Mouse (Mus musculus) cerebellum, postnatal 10 days (tissue): ENCODE data around the gene 6330409D20Rik.

Experiments
- DNase-seq, 2 experiments: peaks; one replicate each; pipeline ENCODE4 v3.0.0; 2021; ENCODE audit warnings: mixed read lengths in 2 of 2

The 6330409D20Rik gene

DNA sequence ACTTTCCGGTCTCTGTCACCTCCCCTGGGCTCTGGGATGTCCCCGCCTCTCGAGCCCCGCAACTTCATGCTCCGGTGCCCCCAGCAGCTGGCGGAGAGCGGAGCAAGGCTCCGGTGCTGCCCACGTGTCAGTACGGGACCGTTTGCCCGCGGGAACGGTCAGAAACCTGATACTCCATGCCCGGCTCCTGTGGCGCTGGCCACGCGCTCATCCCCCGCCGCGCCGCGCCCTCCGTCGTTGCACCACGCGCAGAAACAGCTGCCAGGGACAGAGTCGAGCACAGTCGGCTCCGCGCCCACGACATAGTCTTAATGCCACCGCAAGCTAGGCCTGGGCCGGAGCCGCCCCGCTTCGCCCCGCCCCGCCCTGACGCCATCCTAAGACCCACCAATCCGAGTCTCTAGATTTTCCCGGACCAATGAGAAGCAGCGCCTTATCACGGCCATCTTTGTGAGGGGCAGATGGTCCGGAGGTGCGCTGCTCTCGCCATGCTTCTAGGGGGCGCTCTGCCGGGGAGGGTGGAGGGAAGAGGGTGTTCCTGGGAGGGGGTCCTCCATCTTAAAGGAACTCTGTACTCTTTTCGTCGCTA, 46.9 kb downstream of the 6330409D20Rik start:
- DNase-seq = peak; percentile 98 to 99

DNA sequence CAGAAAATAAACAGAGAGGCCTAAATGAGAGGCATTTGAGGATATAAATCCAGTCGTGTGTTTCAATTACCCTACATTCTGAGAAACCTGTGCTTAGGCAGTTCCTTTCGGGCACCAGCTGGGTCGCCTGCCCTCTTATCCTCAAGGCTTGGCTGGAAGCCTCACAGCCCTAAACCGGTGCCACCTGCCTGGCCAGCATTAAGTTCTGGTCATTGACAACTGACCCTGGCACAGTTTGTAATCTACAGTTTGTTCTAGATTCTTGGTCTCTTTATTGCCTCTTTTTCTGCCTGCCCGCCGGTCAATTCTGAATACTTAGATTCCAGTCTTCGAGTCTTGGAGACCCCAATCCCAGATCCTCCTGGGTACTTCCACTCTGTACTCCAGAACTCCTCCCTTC, 47.5 kb downstream of the 6330409D20Rik start:
- peak; percentile 42 to 47 for DNase-seq

DNA sequence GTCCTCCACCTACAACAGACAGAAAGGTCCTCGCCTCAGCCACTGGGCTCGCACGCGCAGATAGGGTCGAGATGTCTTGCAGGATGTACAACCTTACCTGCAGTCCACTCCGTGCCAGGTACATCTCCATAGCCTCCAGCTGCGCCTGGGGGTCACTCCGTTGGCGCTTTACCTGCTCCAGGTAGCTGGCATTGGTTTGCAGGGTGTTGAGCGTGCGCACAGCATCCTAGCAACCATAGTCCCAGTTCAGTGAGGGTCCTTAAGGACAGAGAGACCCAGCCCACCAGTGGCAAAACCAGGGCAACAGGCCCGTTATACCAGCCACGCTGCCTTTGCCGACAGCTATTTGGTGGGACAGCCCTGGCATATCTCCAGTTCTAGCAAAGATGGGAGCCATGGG, 48.3 kb downstream of the 6330409D20Rik start:
- DNase-seq = peak in 1 of 2 experiments; percentile 38

DNA sequence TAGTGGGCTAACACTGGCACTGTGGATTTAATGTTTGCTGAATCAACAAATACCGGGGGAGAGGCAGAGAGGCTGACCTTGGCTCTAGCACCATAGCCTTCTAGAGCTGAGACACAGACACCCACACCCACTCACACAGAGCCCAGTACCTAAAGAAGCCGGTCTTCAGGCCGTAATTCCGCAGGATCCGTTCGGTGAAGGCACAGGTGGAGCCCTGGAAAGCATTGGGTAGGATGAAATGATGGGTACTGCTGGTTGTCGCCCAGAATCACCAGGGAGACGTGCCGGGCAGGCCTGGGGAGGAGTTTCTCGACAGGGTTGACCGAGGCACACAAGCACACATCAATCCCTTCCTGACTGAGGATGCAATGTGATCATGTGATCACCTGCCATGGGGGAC, 49.8 kb downstream of the 6330409D20Rik start:
- DNase-seq = no peak

DNA sequence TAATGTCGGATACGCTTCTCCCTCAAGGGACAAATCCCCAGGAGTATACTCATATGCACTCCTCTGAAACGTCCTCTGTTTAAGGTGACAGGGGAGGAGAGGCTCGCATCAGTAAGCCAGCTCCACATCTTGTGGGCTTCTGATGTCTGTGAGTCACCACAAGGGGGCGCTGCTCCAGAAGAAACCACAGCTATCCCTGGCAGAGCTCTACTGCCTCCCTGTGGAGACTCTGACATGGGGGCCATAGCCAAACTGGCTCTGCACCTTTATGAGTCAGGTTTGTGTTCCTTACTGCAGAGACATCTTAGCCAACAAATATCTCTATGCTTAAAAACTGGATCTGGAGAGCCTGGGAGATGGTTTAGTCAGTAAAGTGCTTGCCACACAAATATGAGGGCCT, 51.4 kb downstream of the 6330409D20Rik start:
- peak; percentile 95 to 97 for DNase-seq

DNA sequence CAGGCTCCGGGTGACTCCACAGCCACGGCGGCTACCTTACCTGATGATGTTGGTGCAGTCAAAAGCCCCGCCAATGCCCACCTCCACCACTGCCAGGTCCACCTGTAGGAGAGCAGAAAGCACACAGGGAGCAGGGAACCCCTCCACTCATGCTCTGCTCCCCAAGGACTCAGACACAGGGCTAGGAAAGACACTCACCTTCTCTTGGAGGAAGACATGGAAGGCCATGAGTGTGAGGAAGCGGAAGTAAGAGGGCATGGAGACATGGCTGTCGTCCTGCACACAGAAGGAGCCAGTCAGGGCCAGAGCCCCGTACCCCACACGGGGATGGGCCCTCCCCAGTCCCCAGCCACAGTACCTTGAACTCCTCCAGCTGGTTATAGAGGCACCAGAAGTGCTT, 53.3 kb downstream of the 6330409D20Rik start:
- no peak for DNase-seq

DNA sequence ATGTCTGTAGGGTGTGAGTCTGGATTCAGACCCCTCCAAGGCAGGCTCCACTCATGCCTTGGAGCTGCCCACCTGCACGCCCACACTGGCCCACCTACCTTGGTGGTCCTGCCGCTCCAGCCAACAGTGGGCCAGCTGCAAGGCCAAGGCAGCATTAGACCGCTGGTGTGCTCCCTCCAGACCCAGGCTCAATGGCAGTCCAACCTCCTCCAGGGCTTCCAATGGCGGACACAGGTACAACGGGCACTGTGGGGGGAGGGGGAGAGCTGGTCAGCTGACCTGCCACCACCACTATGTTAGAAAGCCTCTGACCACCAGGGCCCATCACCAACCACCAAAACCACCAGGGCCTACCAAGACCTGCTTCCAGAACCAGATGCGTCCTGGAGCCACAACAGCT, 54.2 kb downstream of the 6330409D20Rik start:
- DNase-seq = no peak

DNA sequence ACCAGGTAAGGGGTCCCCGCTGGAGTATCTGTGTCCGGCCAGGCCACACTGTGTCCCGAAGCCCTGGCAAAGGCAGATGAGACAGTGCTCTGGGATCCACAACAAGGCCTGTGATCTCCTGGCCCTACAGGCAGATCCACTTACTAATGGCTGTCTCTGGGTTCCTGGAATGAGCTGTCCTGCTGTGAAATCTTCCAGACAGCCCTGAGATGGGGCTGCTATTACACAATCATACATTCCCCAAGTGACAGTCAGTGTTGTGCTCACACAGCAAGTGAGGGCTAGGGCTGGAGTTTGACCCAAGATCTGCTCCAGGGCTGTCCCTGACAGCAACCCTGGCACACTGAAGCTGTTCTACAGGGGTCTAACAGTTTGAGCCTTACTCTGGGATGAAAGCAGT, 55.0 kb downstream of the 6330409D20Rik start:
- no peak for DNase-seq

DNA sequence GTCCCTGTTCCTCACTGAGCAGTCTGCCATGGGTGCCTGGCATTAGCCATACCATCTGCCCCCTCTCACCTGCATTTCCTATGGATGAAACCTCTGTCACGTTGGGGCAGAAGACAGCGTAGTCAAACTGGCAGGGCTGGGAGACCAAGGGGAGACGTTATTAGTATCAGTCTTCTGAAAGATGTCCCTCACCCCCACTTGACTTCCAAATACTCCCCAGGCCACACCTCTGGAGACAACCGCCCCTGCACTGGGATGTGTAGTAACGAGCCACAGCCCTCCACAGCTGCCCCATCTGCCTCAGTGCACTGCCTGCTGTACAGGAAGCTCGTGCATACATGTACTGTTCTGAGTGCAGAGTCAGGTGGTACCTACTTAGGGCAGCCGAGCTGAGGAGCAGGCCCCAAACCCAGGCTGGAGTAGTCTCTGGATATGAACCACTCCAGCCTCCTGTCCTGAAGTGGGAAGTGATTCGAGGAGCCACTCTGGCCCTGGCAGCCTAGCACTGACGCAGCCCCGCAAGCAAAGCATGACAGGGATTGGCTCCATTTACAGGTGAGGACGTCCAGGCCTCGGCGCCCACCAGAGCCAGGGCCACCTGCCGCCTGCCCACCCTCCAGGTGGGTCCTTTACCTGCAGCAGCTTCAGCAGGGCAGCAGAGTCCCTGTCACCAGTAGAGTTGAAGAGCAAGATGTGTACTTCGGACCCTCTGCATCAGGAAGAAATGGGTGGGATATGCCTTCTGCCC, 56.0 kb downstream of the 6330409D20Rik start:
- DNase-seq = no peak

DNA sequence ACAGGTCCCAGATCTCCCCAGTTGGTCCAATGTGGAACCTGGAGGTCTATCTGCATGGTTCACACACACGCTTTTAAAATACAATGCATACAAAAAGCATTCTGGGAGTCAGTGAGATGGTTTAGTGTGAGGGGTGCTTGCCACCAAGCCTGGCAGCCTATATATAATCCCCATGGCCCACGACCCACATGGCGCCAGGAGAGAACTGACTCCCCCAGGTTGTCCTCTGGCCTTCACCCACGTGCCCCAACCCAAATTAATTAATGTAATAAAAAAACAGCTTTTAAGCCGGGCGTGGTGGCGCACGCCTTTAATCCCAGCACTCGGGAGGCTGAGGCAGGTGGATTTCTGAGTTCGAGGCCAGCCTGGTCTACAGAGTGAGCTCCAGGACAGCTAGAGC, 57.1 kb downstream of the 6330409D20Rik start:
- DNase-seq = no peak

DNA sequence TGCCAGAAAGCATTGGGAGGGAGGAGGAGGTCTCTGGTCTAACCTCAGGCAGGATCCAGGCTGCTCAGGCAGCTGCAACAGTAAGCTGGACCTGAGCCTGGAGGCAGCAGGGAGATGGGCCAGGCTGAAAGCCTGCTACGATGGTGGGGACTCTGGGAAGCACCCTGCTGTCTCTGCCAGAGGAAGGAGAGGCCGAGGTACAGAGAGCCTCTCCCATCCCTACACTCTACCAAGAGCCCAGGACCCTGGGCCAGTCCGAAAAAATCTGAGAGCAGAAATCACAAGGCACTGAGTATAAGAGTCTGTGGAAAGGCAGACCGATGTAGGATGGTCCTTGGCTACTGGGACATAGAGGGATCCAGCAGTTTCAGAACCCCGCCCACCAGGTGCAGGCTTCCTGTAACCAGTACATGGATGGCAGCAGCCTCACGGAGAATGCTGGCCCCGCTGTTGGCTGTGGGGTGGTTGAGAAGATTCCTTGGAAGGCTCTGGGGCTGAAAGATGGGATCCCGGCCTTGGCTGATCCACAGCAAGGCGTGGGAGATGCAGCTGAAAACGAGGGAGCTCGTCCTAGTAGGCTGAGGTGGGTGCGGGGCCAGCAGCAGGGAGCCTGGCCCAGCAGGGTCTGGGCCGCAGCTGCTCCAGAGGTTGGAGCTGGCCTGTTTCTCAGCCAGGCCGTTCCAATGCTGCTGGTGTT, 57.9 kb downstream of the 6330409D20Rik start:
- DNase-seq = no peak
